Mouse (Mus musculus) heart, postnatal 4 days (tissue): ENCODE data around the gene Pex11a. TPM values are rescaled to one million over a fixed set of nuclear protein-coding genes. Genes with fewer than 3 reads are reported as not detected.

Experiments used
- DNase-seq: peaks from one replicate; pipeline ENCODE4 v3.0.0; 2021
- total RNA-seq, 2 experiments: library from RNA; stranded (reverse); gene quantifications; 2 replicates each; pipeline ENCODE4 v1.2.3; 2021

Gene Pex11a
- total RNA-seq, 2 experiments from 2014 or later, result 7.2 to 8.5 TPM

- DNase-seq, result no peak
Measured at GRCm38 (mm10) chr7:79736511-79736910, 6.4 kb downstream of the Pex11a start.

- peak; percentile 56 for DNase-seq
Measured at GRCm38 (mm10) chr7:79734563-79734962, 8.4 kb downstream of the Pex11a start.

DNA sequence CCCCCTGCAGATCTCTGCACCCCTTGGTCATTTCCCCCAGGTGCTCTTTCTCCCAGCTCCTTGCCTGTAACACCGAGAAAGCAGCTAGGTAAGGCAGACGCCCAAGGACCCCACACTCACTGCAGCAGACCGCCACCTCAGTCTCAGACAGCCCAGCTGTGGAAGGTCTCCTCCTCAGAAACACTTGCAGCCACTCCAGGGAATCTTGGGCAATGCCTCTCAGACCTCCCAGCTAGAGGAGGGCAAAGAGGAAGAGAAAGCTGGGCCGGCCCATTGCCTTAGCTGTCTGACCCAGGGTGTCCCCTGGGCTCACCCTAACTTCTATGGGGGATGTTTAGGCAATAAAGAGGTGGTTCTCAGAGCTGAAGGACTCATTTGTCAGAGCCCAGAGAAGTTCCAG is 10.3 kb downstream of the Pex11a start, which contains the start of gene Plin1:
Plin1 (minus strand) TSS at position 282 of the 400 bp plus-strand sequence.
- no peak for DNase-seq

DNA sequence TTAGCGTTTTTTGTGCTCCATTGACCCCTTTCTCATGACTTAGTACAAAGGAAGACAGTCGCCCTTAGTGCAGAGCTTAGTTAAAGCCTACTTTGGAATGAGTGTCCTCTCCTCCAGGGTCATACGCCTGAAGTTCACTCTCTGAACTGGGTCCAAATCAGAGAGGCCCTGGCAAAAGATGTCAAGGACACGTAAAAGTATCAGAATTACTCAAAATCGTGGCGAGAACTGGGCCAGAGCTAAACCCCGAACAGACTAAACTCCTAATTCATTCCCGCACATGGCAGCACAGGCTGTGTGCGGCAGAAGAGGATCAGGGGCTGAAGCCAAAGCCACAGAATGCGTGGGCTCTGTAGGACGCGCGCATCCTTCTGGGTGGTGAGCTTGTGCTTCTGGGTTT is 11.5 kb downstream of the Pex11a start:
- no peak for DNase-seq

DNA sequence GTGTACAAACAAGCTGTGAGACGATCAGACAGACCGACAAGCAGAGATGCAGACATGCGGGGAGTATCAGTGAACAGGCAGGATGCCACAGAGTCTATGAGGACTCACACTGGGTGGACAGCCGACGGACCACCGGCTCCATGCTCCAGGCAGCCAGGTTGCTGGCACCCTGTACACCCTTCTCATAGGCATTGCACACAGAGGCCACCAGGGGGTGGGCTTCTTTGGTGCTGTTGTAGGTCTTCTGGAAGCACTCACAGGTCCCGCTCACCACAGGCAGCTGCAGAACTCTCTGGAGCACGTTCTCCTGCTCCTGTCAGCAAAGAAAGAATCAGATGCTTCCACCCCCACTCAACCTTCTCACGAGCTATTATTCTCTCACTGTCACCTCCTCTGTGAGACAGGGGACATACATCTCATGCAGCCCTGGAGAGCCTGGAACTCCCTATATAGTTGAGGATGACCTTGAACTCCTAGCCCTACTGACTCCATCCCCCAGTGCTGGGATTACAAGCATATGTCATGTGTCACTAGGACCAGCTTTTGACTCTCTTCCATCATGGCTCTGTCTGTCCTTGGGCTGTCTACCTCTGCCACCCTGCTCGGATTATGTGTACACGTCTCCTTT is 13.1 kb downstream of the Pex11a start:
- DNase-seq, result peak; percentile 43

DNA sequence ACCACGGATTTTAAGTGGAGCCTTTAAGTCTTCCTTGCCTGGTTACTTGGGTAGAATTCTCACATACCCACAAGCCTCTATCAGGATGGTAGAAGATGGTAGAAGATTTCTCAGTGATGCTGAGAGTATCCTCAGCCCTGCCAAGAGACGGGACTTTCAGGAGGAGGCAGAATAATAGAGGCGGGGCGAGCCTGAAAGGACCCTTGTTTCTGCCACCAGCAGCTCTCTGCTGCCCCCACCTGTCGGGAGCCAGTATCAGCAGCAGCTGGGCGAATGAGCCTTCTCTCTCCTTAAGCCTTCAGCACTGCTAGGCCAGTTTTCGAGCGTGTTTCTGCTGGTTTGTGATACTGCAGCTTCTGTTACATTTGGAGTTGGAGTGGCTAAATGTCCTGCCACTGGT is 13.8 kb downstream of the Pex11a start:
- DNase-seq, result peak; percentile 85

GRCm38 (mm10) chr7:79728219-79728618 is 14.7 kb downstream of the Pex11a start:
- DNase-seq, result peak; percentile 77

- DNase-seq, result peak; percentile 78
Measured at GRCm38 (mm10) chr7:79727091-79727490, 15.8 kb downstream of the Pex11a start.

- DNase-seq, result peak; percentile 77
Measured at GRCm38 (mm10) chr7:79721386-79721977, 21.4 kb downstream of the Pex11a start.

DNA sequence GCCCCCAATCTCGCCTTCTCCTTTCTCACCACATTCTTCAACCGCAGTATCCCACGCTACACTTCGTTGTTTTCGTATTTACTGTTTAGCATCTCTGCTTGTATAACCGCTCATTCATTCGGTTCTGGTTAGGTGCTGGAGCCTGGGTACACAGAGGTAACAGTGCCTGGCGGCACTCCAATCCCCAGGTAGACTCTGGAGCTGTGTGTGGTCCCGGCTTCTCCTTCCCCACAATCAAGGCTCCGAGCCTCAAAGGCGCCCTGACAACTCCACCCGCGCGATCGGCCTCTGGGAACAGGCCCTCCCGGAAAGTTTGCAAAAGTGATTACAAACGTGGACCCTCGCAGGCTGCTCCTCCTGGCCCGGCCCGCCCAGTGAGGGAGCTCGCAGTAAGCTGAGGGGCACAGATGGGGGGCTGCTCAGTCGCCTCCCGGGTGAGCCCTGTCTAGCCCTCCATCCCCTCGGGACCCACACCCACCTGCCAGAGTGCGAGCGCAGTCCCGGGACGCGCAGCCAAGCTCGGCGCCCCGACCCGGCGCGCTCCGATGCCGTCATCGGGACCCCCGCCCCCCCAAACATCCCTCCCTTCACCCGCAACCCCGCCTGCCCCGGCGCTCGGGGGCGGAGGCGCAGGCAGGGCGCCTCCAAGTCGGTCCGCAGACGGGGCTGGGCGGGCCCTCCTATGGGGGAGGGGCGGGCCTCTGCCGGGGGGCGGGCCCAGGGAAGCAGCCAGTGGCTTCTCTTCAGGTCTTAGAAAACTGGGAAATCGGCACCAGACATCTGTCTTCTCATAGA is 27.5 kb downstream of the Pex11a start, which contains the start of gene Kif7:
Kif7 (minus strand) TSS at position 534 of the 795 bp plus-strand sequence.
- DNase-seq, result peak; percentile 89

DNA sequence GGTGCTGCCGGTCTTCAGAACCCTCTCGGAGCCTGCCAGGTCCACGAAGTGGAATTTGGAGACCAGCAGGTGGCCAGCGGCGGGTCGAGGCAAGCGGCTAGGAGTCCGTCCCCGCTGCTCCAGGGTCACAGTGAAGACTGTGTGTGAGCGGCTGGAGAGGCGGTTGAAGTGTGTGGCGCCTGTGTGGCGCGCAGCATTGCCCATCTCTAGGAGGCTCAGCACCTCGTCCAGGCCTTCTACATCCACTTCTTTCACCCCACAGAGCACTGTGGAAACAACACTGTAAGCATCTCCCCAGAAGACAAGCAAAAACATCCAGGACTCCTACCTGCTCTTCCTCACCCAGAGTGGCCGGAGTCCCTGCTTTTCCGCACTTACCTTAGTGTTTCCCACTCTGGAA is 32.1 kb downstream of the Pex11a start:
- no peak for DNase-seq

DNA sequence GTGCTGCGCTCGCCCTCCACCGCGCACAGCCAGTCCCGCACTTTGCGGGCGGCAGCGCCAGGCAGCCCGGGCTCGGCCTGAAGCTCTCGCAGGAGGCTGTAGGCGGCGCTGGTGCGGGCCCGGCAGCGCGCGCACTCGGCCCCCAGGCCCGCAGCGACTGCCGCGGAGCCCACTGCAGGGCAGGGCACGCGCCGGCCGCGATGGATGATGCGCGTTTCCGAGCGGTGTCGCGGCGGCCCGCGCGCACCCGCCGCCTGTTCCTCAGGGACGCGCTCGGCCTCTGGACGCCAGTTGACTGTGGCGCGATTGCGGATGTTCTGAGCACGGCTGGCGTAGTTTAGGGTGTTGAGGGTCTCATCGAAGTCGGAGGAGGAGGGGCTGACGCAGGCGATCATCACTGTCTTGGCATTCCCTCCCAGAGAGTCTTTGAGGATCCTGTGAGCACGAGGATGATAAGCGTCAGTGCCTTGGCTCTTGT is 32.8 kb downstream of the Pex11a start:
- DNase-seq, result peak; percentile 36

DNA sequence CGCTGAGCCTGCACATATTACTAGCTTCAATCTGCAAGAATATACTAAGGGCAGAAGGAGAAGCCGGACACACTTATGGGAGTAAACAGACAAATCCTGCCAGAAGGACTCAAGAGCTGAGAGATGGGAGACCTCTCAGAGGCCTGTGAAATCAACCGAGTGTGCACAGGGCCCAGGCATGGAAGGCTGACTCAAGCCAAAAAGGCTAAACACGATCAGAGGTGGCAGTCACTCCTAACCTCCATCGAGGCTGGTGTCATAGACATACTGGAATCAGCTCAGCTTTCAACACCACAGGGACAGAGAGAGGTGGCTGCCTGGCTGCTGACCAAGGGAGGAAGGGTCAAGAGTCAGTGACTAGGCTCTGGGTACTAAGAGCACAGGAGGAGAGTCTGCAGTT is 37.7 kb downstream of the Pex11a start:
- DNase-seq, result no peak

- no peak for DNase-seq
Measured at GRCm38 (mm10) chr7:79702755-79703154, 40.2 kb downstream of the Pex11a start.

DNA sequence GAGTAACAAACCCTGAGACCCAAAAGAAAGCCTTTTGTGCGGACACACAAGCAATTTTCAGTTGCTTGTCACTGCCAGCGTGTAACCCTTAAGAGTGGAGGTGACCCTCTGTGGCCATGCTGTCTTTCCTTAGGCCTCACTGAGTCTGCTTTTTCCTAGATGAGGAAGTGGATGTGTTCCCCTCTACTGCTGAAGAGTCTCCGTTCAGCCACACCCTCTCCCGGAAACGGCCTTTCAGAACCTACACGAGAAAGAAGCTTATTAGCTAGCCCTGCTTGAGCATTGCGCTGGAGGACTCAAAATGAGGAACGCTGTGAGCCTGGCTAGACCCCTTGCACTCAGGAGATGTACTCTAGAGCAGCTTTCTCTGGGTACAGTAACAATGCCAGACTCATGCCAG is 46.4 kb downstream of the Pex11a start:
- no peak for DNase-seq

Other genes with a start within 250 kb of the Pex11a start
- not detected for gene Rhcg, start 125.5 kb downstream of the Pex11a start, total RNA-seq
- 1 to 10 TPM; 5.4 to 5.8 TPM for gene Ticrr, start 82.9 kb downstream of the Pex11a start, total RNA-seq
- 1 to 10 TPM; 4.9 to 5.4 TPM for gene Kif7, start 27.4 kb downstream of the Pex11a start, total RNA-seq
- gene Plin1, start 10.2 kb downstream of the Pex11a start, total RNA-seq, result 1 to 10 TPM; 5.1 to 9.6 TPM
- gene Wdr93, start within 50 bp of the Pex11a start, total RNA-seq, result under 1 TPM in 1 of 2 experiments, not detected in 1; 0.19 TPM
- not detected for gene Mesp1, start 50.7 kb upstream of the Pex11a start, total RNA-seq
- gene Mesp2, start 67.6 kb upstream of the Pex11a start, total RNA-seq, result under 1 TPM in 1 of 2 experiments, not detected in 1; 0.36 TPM
- gene Anpep, start 117.9 kb upstream of the Pex11a start, total RNA-seq, result 10 to 100 TPM; 21.0 to 21.4 TPM
- gene Ap3s2, start 177.5 kb upstream of the Pex11a start, total RNA-seq, result 10 to 100 TPM; 25.0 to 26.5 TPM
- 10 to 100 TPM; 25.1 to 26.0 TPM for gene Arpin, start 192.2 kb upstream of the Pex11a start, total RNA-seq